Mouse (Mus musculus): Measurements from ENCODE around the gene Ctdspl. TPM values are rescaled to one million over a fixed set of nuclear protein-coding genes. Genes with fewer than 3 reads are reported as not detected.

Ctdspl gene
- polyA plus RNA-seq, 1 experiment from 2014 or later, result 7.5 TPM

DNA sequence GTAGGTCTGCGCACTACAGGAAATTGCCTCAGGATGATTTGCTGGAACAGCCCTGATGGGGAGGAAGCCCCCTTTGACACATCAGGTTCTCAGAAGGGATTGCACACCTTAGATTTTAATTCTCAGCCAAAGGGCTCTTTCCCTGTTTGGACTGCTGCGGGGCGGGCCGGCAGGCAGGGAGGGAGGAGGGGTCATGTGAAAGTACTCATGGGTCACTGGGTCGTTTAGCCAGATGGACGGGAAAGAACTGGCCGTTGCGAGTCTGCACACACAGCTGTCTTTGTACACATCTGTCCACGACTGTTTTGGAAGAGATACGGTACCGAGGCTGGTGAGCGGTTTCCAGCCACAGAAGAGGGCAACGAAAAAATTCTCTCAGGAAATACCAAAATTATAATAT is 13.2 kb downstream of the Ctdspl start:
- WGBS, result 37% methylated on average over 13 of the region's 13 CpGs
- no peak overlapping the region for H3K27ac ChIP-seq
- no peak overlapping the region for H3K4me3 ChIP-seq
- 0 out of 2 replicates have a peak, but pooled peaks cover 3% of the 10 kb centered on the region for H3K4me1 ChIP-seq
- no peak for ATAC-seq (replicated peaks)
- H3K9me3 ChIP-seq, result no peaks in the 10 kb centered on the region
- H3K9ac ChIP-seq, result no peak overlapping the region
- H3K36me3 ChIP-seq (replicated peaks), result no peaks in the 10 kb centered on the region
- no peak overlapping the region for H3K4me2 ChIP-seq
- no peaks in the 10 kb centered on the region for H3K27me3 ChIP-seq (replicated peaks)

- 0 out of 2 replicates have a peak, but pooled peaks cover 3% of the 10 kb centered on the region for H3K4me1 ChIP-seq
- H3K27ac ChIP-seq, result no peak overlapping the region
- ATAC-seq (replicated peaks), result no peak
- WGBS, result 82% methylated on average over 12 of the region's 12 CpGs
- H3K4me2 ChIP-seq, result no peak overlapping the region
- no peak overlapping the region for H3K9ac ChIP-seq
- H3K36me3 ChIP-seq (replicated peaks), result no peaks in the 10 kb centered on the region
- H3K9me3 ChIP-seq, result no peaks in the 10 kb centered on the region
- H3K4me3 ChIP-seq, result no peak overlapping the region
- H3K27me3 ChIP-seq (replicated peaks), result no peaks in the 10 kb centered on the region
Observed at GRCm38 (mm10) chr9:118939831-118940230, 13.6 kb downstream of the Ctdspl start.

DNA sequence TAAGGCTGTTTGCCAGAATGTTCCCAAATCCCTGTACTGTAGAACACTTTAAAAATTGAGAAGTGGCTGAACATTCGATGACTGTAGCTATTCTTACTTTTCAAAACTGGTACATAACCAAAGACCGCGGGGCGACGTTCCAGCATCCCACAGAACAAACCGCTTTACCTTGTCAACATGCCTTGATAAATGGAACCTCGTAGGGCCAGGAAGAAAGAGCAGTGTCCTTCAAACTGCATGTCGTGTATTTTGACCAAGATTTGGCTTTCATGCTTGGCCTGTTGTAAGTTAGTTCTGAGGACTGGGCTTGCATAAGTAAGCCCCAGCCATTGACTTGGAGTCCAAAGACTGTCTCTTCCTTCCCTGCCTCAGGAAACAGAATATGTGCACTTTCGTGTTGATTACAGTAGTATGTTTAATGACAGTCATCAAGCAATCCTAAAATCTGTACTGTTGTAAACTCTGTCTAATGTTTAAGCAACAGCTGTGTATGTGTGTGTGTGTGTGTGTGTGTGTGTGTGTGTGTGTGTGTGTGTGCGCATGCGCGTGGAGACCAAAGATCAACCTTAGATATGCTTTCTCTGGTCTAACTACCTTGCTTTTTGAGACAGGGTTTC is 14.4 kb downstream of the Ctdspl start:
- Histone ChIP-seq H3K9me3 (no peaks in the 10 kb centered on the region), H3K4me3 (no peak overlapping the region), H3K4me1 (0 out of 2 replicates have a peak, but pooled peaks cover 3% of the 10 kb centered on the region), H3K27me3 (replicated peaks) (no peaks in the 10 kb centered on the region), H3K9ac (no peak overlapping the region), H3K27ac (no peak overlapping the region), H3K4me2 (no peak overlapping the region), H3K36me3 (replicated peaks) (no peaks in the 10 kb centered on the region)
- no peak for ATAC-seq (replicated peaks)
- 83% methylated on average over 12 of the region's 12 CpGs for WGBS

GRCm38 (mm10) chr9:118942030-118942429 is 15.8 kb downstream of the Ctdspl start:
- WGBS, result 88% methylated on average over 4 of the region's 4 CpGs
- H3K9ac ChIP-seq, result no peak overlapping the region
- H3K27ac ChIP-seq, result no peak overlapping the region
- H3K4me2 ChIP-seq, result no peak overlapping the region
- no peak for ATAC-seq (replicated peaks)
- no peaks in the 10 kb centered on the region for H3K27me3 ChIP-seq (replicated peaks)
- no peak overlapping the region for H3K4me3 ChIP-seq
- H3K4me1 ChIP-seq, result 0 out of 2 replicates have a peak, but pooled peaks cover 2% of the 10 kb centered on the region
- no peaks in the 10 kb centered on the region for H3K9me3 ChIP-seq
- no peaks in the 10 kb centered on the region for H3K36me3 ChIP-seq (replicated peaks)

- ATAC-seq (replicated peaks), result no peak
- no peak overlapping the region for H3K27ac ChIP-seq
- no peaks in the 10 kb centered on the region for H3K27me3 ChIP-seq (replicated peaks)
Observed at GRCm38 (mm10) chr9:118943941-118944340, 17.7 kb downstream of the Ctdspl start.

DNA sequence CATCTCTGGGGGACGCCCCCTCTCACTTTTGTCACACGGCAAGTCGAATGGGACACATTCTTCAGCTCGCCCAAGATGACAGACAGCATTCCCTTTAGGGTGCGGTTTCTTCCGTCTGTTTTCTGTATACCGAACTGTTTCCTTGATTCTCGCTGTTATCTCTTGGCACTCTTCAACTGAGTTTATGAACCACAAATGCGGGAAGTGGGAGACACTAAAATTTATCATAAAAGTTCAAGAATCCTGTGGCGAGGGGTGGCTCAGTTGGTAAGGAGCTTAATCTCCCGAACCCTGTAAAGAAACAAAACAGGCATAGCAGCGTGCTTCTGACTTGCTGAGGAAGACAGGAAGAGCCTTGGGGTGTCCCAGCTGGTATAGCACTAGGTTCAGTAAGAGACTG is 18.1 kb downstream of the Ctdspl start:
- no peaks in the 10 kb centered on the region for H3K9me3 ChIP-seq
- no peak overlapping the region for H3K27ac ChIP-seq
- ATAC-seq (replicated peaks), result no peak
- no peak overlapping the region for H3K4me2 ChIP-seq
- no peaks in the 10 kb centered on the region for H3K36me3 ChIP-seq (replicated peaks)
- no peaks in the 10 kb centered on the region for H3K27me3 ChIP-seq (replicated peaks)
- no peak overlapping the region for H3K4me3 ChIP-seq
- H3K4me1 ChIP-seq, result no peaks in the 10 kb centered on the region
- 71% methylated on average over 12 of the region's 12 CpGs for WGBS
- no peak overlapping the region for H3K9ac ChIP-seq

More at GRCm38 (mm10) chr9:118943941-118944340, 17.7 kb downstream of the Ctdspl start:
- 69% methylated on average over 5 of the region's 5 CpGs for WGBS
- H3K9ac ChIP-seq, result no peak overlapping the region
- H3K4me1 ChIP-seq, result no peaks in the 10 kb centered on the region
- H3K4me2 ChIP-seq, result no peak overlapping the region
- H3K9me3 ChIP-seq, result no peaks in the 10 kb centered on the region
- H3K4me3 ChIP-seq, result no peak overlapping the region
- H3K36me3 ChIP-seq (replicated peaks), result no peaks in the 10 kb centered on the region

GRCm38 (mm10) chr9:118948486-118948885 is 22.2 kb downstream of the Ctdspl start:
- 90% methylated on average over 5 of the region's 5 CpGs for WGBS
- Histone ChIP-seq H3K9ac (no peak overlapping the region), H3K36me3 (replicated peaks) (no peaks in the 10 kb centered on the region), H3K4me1 (no peaks in the 10 kb centered on the region), H3K4me2 (no peak overlapping the region), H3K4me3 (no peak overlapping the region), H3K27ac (no peak overlapping the region), H3K9me3 (no peaks in the 10 kb centered on the region), H3K27me3 (replicated peaks) (no peaks in the 10 kb centered on the region)
- no peak for ATAC-seq (replicated peaks)

GRCm38 (mm10) chr9:118949124-118949523 is 22.9 kb downstream of the Ctdspl start:
- no peaks in the 10 kb centered on the region for H3K9me3 ChIP-seq
- no peaks in the 10 kb centered on the region for H3K36me3 ChIP-seq (replicated peaks)
- 87% methylated on average over 8 of the region's 8 CpGs for WGBS
- H3K27ac ChIP-seq, result no peak overlapping the region
- H3K27me3 ChIP-seq (replicated peaks), result no peaks in the 10 kb centered on the region
- H3K4me1 ChIP-seq, result no peaks in the 10 kb centered on the region
- H3K4me2 ChIP-seq, result no peak overlapping the region
- no peak overlapping the region for H3K4me3 ChIP-seq
- H3K9ac ChIP-seq, result no peak overlapping the region
- no peak for ATAC-seq (replicated peaks)

DNA sequence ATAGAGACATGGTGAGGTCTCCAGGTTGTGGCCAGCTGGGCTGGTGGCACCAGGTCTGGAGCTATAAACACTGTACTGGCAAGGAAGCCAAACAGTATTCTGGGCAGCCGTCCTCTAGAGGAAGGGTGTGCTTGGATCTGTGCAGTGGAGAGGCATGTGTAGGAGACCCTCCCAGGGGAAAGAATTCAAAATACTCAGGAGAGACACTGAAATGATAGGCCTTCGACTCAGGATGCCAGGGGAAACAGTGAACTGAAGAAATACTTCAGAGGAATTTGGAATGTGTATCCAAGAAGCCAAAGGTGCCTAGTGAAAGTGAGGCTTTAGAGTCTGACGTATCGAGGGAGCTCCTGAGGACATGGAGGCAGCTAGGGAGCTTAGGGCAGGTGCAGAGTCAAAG is 23.4 kb downstream of the Ctdspl start:
- Histone ChIP-seq H3K27me3 (replicated peaks) (no peaks in the 10 kb centered on the region), H3K36me3 (replicated peaks) (no peaks in the 10 kb centered on the region), H3K9ac (no peak overlapping the region), H3K27ac (no peak overlapping the region), H3K4me3 (no peak overlapping the region), H3K4me1 (no peaks in the 10 kb centered on the region), H3K4me2 (no peak overlapping the region), H3K9me3 (no peaks in the 10 kb centered on the region)
- ATAC-seq (replicated peaks), result no peak
- WGBS, result 76% methylated on average over 4 of the region's 4 CpGs

DNA sequence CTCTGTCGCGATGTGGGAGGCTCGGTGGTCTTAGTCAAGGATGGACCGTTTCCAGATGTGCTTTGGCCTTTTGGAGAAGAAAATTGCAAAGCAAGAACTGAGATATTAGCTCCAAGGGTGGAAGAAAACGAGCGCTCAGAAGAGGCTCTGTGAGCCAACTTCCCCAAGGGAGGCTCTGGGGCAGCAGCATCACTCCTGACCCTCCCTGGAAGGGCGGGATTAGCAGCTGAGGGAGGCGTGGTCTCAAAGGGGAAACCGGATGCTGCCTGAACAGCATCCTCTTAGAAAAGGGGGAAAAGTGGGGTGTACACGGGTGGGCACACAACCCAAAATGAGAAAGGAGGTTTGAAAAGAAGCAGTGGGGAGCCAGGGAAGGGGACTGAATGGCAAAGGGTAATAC is 23.8 kb downstream of the Ctdspl start:
- ATAC-seq (replicated peaks), result no peak
- Histone ChIP-seq H3K4me2 (no peak overlapping the region), H3K36me3 (replicated peaks) (no peaks in the 10 kb centered on the region), H3K27ac (no peak overlapping the region), H3K9me3 (no peaks in the 10 kb centered on the region), H3K27me3 (replicated peaks) (no peaks in the 10 kb centered on the region), H3K4me1 (no peaks in the 10 kb centered on the region), H3K4me3 (no peak overlapping the region), H3K9ac (no peak overlapping the region)
- 71% methylated on average over 10 of the region's 10 CpGs for WGBS

- Histone ChIP-seq H3K9me3 (no peaks in the 10 kb centered on the region), H3K27ac (no peak overlapping the region), H3K4me2 (no peak overlapping the region), H3K9ac (no peak overlapping the region), H3K27me3 (replicated peaks) (no peaks in the 10 kb centered on the region), H3K4me3 (no peak overlapping the region), H3K36me3 (replicated peaks) (no peaks in the 10 kb centered on the region), H3K4me1 (no peaks in the 10 kb centered on the region)
- WGBS, result 44% methylated on average over 2 of the region's 2 CpGs
- no peak for ATAC-seq (replicated peaks)
Observed at GRCm38 (mm10) chr9:118950751-118951150, 24.5 kb downstream of the Ctdspl start.

GRCm38 (mm10) chr9:118951381-118951780 is 25.1 kb downstream of the Ctdspl start:
- Histone ChIP-seq H3K4me2 (no peak overlapping the region), H3K4me1 (no peaks in the 10 kb centered on the region), H3K36me3 (replicated peaks) (no peaks in the 10 kb centered on the region), H3K27ac (no peak overlapping the region), H3K9ac (no peak overlapping the region), H3K4me3 (no peak overlapping the region), H3K27me3 (replicated peaks) (no peaks in the 10 kb centered on the region), H3K9me3 (no peaks in the 10 kb centered on the region)
- 92% methylated on average over 7 of the region's 7 CpGs for WGBS
- no peak for ATAC-seq (replicated peaks)

GRCm38 (mm10) chr9:118952180-118952579 is 25.9 kb downstream of the Ctdspl start:
- Histone ChIP-seq H3K4me3 (no peak overlapping the region), H3K36me3 (replicated peaks) (no peaks in the 10 kb centered on the region), H3K4me2 (no peak overlapping the region), H3K4me1 (no peaks in the 10 kb centered on the region), H3K27ac (no peak overlapping the region), H3K9ac (no peak overlapping the region), H3K9me3 (no peaks in the 10 kb centered on the region), H3K27me3 (replicated peaks) (no peaks in the 10 kb centered on the region)
- ATAC-seq (replicated peaks), result no peak
- 79% methylated on average over 16 of the region's 16 CpGs for WGBS

Measured in midbrain, embryonic 15.5 days (tissue).